Mouse (Mus musculus) embryo, embryonic 11.5 days (tissue): Measurements from ENCODE around the gene Arhgdia.
A peak's percentile ranks its signal among the peaks of the same experiment; 100 is the strongest.

Experiments
- DNase-seq: peaks from one replicate; pipeline ENCODE4 v3.0.0-alpha.2; 2012; ENCODE audit warnings: low read depth, low spot score

The Arhgdia gene

DNA sequence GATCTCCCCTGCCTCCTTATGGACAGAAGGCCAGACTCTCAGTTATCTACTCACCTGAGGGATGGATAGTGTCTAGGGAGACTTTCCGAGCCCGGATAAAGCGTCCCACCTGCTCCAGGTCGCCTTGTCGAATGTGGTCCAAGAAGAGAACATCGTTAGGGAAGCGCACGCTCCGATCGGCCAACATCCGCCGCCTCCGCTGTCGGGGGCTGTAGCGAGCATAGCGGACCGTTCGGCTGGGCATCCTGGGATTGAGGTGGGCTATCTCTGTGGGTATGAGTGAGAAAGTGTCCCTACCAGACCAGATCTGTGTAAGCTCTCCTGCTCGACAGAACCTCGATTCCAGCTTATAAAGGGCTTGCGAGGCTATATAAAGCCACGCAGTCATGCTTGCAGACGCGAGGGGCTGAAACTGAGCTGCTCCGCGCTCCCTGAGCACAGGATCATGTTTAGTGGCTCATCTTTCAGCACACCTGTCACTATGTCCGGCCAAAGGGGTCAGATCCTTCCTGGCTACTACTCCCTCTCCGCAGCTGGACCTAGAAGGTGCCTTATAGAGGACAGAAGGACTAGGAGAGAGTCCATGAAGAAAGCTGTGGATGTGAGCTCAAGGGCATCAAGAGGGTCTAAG is 30.5 kb downstream of the Arhgdia start, which contains the start of gene Ppp1r27:
Gene Ppp1r27 (minus strand): TSS at position 323 of the 631 bp plus-strand sequence.
- no peak for DNase-seq

DNA sequence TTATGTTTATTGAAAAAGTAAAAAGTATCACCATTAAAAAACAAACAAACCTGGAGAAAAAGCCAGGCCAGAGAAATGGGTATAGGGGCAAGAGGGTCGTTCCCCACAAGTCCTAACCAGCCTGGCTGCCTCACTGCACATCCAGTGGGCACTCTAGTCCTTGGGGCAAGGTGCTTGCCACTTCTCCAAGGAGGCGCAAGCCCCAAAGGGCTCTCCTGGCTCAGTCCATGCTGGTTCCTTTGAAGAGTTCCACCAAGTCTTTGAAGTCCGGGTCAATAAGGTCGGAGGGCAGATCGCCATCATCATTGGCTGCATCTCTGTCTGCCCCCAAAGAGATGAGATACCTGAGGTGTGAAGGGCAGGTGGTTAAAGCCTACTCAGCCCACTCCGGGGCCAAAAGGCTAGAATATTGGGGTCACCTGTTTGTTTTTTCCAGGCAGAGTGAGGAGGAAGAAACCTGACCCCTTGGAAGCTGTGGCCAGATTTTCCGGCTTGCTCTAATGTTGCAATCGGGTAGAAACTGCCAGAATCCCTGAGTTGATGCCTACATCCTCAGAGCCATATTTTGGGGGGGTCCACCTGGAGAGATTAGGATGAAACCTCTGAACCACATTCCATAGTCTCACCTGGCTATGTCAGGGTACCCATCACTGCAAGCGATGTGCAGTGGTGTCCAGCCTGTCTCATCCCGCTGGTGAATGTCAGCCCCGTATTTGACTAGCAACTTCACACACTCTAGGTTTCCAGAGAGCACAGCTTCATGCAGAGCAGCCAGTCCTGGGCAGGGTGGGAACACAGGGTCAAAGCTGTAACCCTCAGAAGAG is 31.2 kb downstream of the Arhgdia start:
- no peak for DNase-seq

DNA sequence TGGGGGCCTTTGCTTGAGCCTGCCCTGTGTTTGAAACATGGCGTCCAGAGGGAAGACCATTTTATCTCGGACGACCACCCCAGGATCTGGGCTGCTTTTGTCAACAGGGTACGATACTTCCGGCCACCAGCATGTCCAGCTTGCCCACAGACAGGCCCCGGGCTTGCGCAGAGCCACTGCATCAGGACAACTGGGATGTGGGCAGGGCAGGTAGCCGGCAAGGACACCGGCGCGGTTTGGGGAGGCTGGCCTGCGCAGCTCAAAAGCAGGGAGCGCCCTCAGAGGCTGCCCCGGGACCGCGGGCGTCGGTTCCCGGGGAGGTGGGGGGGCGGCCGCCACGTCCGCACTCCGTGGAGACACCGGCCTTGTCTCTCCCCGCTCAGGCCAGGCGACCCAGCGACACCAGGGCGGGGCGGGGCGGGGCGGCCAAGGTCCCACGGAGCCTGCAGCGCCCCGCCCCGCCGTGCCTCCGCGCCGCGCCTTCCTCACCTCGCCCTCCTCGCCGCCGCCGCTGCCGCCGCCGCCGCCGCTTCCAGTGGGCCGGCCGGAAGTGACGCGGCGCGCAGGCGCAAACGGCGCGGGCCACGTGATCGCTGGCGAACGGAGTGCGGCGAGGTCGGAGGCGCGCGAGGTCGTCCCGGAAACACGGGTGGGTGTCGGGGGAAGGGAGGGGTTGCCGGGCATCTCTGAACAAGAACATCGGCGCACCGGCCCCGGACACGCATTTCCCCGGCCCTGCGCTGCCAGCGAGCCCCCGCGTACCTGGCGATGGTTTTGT is 32.1 kb downstream of the Arhgdia start, which contains the start of gene Mcrip1:
Gene Mcrip1 (minus strand): TSS at position 560 of the 778 bp plus-strand sequence.
- DNase-seq = peak; percentile 81

DNA sequence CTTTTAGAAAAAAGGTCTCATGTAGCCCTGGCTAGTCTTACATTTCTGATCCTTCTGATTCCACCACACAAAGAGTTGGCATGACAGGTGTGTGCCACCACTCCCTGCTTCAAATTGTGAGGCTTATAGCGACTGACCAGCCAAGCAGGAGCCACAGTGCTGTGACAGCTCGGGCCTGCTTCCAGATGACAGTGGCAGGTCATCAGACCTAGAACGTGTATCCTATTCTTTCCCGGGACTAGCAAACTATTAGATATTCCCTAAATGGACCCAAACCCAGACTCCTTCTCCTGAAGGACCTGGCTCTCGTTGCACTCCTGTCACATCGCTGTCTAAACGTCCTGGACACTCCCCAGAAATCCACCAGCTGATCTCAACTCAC is 32.6 kb downstream of the Arhgdia start:
- DNase-seq = no peak

DNA sequence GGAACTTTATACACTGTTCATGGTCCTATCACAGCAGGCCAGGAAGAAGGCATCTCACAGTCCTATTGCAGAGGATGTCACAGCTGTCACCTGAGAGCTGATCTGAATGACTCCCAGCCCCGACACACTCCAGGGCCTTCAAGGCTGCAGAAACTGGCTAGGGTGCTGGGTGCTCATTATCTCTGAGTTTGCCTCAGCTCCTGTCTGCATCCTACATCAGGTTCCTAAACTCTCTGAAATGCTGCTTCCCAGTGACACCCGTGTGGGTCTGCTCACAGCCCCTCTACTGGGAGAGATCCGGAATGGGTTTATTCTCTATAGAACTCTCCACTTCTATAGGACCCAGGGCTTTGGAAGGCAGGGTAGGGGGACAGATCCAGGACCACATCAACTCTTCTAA is 33.2 kb downstream of the Arhgdia start:
- no peak for DNase-seq

DNA sequence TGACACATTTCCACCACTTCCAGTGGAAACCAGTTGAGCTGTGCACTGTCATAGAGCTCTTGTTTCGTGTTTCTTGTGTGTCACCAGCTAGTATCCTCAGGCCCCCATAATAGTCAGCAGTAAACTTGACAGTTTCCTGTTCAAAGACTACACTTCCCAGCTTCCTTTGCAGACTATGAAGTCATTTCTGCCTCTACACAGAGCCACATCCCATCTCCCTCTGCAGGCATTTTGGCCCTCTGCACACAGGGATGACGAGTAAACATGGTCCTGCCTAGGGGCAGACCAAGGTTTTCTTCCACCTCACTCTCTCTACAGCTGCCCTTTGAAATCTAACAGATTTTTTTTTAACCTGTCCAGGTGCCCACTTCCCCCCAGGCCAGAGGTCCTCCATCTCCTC is 34.0 kb downstream of the Arhgdia start:
- DNase-seq = no peak

DNA sequence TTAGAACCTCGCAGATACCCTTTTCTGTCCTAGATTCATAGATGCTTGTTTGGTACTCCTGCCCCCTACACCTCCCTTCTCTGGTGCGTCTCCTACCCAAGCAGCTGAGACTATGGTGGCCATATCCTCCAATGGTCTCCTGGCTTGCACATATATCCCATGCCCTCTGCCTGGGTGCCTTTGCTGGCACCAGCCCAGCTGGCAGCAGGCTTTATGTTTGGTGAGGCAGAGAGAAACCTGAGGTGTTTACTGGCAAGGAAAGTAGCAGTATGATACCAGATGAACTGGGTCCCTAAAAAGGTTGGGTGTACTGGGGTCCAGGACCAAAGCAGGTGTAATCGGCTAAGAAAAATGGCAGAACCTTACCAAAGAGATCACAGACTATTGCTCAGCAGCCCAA is 35.5 kb downstream of the Arhgdia start:
- no peak for DNase-seq

DNA sequence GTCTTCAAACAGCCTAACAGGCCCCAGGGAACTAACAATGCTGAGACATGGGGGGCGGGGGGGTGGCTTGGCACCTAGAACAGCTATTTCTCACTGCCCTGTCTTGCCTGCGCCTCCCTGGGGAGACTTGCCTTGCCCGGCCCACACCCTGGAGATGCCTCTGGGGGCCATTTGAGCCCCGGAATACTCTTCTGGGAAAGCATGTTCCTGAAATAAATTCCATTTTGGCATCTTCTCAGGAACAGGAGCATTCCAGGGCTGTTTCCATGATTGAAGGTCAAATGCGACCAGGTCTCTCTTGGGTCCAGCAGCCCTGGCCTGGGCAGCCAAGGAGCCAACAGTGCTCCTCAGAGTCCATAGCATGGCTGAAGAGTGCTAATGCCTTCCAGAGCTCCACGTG is 39.0 kb downstream of the Arhgdia start:
- no peak for DNase-seq

DNA sequence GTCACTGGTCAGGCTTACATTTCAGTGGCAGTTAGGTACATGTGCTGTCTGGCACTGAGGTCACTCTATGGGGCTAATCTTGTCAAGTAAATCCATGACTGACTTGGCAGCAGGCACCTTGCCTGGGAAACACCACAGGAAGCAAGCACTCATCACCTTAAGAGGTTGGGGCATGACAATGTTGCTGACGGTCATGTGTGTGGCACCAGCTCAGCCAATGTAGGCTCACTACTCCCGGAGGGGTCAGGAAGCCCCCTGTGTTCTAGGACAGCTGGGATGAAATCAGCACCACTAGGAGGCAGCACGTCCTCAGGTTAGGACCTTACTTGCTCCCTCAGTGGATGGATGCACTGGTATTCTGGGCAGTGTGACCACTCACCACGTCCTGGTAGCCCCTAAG is 39.5 kb downstream of the Arhgdia start:
- no peak for DNase-seq

DNA sequence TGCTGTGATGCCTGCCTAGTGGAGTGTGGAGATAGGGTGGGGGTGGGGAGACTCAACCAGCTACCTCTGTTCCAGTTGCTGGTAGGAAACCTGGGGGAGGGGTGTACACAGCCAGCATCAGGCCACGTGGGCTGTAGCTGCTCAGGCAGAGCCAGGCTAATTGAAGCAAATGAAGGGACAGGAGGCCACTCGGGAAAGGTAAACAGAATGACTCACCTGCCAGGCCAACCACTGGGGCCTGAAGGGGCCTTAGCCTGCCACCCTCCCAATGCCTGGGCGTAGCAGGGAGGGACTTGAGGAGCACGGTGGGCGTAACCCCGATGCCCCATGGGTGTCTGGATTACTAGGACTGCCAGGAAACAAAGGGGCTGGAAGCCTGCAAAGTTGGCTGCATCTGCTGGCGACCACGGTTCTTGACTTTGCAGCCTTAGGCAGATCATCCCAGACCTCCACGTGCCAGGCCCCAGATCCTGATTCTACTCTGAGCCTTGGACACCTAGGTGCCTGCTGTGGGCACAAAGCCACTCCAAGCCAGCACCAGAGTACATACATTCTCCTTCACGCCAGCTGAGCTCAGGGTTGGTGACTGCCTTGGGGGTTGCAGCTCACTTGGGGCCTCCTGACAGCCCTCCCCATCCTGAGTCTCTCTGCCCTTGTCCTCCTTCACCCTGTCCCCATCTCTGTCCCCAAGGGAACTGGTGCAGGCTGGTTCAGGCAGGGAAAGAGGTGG is 42.0 kb downstream of the Arhgdia start:
- no peak for DNase-seq

DNA sequence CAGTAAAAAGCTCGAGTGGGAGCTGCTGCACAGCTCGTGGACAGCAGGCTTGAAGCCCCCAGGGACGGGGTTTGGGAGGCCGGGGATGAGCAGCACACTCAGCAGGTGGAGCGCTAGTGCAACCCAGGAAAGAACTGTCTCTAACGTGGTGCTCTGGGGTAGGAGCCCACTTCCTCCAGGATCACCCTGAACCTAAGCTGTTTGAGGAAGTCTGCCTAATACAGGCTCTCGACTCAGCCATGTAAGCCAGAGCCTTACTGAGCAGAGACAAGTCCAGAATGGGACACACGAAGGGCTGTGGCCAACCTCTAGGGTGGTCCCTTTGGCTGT is 42.5 kb downstream of the Arhgdia start:
- no peak for DNase-seq

DNA sequence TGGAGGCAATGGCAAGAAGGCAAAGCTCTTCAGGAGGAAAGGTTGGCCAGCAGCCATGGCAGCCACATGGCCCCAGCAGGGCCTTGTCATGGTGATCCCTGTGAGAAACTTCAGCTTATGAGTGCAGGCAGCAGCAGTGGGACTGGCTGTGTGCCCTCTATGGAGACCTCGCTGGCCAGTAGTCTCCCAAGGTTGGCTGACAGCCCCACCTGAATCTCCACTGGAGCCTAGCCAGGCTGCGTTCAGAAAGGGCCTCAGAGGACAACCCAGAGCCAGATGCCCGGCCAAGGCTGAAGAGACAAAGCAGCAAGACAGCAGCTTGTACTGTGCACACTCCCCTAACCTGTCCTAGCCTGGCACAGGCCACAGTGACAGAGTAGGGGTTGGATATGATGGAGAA is 42.9 kb downstream of the Arhgdia start:
- DNase-seq = no peak

DNA sequence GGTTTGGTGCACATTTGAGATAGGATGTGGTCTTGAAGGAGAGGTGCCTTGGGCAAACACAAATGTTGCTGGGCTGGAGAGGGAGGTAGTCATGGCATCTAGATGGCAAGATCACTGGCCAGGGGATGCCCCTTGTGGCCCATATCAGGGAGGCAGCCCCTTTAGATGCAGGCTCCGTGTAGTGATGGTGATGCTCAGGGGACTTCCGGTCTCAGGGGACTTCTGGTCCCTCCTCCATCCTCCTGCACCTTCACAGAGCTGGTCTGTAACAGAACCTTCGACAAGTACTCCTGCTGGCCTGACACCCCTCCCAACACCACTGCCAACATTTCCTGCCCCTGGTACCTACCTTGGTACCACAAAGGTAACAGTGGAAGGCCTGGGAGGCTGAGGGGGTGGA is 45.6 kb downstream of the Arhgdia start:
- DNase-seq = no peak

DNA sequence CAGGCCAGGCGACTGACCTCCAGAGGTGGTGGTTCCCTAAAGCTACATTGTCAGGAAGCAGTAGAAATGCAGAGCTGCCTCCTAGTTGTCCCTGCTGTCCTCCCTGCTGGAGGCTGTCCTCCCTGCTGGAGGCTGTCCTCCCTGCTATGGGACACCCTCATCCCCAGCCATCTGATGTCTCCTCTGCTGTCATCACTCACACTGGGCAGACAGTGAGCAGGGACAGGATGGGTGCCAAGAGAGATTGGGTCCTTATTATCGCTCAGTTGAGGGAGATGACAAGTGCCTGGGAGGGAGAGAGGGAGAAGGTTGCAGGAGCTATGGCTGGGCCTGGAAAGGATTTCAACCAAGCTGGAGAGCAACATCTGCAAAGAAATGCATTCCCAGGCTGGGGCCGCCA is 46.3 kb downstream of the Arhgdia start:
- DNase-seq = no peak

DNA sequence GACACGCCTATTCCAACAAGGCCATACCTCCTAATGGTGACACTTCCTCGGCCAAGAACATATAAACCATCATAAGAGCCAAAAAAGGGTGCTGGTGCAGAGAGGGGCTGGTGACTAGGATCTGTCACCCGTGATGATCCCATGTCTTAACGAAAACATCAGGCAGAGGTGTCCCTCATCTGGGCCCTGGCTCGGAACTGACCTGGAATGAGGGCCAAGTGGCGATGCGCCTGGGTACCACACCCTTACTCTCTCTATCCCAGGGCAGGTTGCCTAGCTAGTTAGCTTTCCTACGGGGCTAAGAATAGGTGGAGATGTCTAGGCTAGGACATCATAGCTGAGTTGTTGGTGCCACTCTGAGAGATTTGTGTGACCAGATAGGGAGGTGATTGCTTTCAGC is 47.3 kb downstream of the Arhgdia start:
- DNase-seq = no peak

DNA sequence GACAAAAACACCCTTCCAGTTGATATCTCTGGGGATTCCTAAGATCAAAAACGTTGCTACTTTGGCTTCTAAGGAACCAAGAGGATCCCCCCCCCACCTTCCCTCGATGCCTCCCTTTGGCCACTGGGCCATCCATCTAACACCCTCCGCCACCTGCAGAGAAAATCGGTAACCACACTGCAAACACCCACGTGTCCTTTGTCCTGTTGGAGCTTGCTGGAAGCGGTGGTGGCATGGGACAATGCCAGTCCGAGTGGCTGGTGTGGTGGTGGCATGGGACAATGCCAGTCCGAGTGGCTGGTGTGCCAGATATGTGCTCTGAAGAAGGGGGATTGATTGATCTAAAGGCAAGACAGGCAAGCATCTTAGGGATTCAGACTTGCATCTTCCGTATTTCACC is 49.8 kb downstream of the Arhgdia start:
- no peak for DNase-seq

DNA sequence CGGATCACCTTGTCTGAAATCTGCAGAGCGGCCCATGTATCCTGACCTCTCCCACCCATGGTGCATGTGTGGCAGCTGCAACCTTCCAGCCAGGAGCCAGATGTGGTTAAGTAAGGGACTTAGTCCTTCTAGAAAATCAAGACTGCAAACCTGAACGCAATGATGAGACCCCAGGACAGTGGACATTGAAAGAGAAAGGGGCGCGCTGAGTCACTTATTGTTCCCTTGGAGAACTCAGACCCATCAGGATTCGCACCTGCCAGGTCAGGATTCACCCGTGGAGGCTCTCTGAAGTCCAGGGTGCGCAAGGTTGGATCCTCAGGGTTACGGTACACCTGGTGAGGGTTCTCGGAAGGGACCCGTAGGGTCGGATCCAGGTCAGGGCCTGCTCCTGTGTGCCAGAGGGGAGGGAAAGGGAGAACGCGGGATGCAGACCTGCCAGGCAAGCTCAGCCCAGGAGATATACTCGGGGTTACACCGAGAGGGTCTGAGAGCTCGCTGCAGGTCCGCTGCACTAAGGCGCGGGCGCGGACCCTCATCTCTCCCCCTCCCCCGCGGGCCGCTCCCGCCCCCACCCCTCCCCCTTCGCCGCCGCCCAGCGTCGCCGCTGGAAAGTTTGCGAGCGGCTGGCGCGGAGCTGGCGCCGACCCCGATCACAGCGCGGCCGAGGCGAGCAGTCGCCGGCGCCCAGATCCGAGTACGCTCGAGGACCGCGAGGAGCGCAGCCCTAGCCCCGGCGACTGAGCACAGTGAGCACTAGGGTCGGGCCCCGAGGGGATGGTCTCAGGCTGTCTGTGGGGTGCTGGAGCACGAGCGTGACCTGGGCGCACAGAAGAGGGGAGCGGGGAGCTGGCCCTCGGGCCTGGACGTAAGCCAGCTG is 51.1 kb downstream of the Arhgdia start, which contains the start of gene Gcgr:
Gene Gcgr (plus strand): TSS at position 615 of the 880 bp plus-strand sequence.
- DNase-seq = no peak

DNA sequence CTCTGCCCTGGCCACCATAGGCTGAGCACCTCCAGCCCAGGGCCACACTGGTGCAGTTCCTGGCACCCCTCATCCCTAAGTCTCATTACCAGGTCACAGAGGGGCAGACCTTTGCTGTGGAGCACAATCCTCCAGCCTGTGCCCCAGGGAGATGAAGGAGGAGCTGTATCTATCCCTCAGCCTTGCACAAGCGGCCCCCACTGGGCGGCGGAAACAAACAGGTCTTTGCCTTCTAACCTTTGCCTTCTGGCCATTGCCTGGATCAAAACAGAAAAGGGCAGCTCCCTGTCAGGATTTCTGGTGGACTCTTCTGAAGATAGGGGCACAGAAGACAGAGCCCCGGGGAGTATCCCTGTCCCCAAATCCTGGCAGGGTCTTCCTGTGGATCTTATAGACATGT is 52.5 kb downstream of the Arhgdia start:
- DNase-seq = no peak
